Mouse (Mus musculus) testis, adult 2 months (tissue): ENCODE measurements around the gene Tubgcp4.

Source experiments
- CTCF ChIP-seq: fragments of 200-500 bp; IDR thresholded peaks from 2 replicates; pipeline ENCODE4 v1.5.1; 2012; ENCODE audit warnings: low read depth, mild to moderate bottlenecking, inconsistent platforms, low read length, moderate library complexity; ENCODE audit not compliant: control insufficient read depth, insufficient read depth, insufficient replicate concordance
- POLR2A ChIP-seq: fragments of 200-500 bp; IDR thresholded peaks from 2 replicates; pipeline ENCODE4 v1.6.1; 2012; ENCODE audit warnings: low read depth, mild to moderate bottlenecking, inconsistent platforms, low read length, moderate library complexity; ENCODE audit not compliant: control insufficient read depth

DNA sequence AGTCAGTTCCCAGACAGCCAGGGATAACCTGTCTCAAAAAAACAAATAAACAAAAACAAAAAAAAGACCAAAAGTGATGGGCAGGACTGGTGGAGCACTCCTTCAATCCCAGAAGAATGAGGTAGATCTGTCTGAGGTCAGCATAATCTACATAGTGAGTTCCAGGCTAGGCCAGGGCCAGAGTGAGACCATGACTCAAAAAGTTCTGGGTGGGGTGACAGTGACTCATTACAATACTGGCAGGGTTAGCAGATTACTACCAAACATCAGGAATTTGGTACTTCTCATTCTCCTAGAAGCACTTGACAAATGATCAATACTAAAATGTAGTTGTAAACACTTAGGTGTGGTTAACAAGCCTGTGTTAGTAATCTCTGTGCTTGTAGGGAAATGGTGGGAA lies 49.5 kb downstream of the Tubgcp4 start:
- TF ChIP-seq CTCF (no peak), POLR2A (no peak)
